Mouse (Mus musculus): Measurements from ENCODE around the gene Immp2l. TPM values are rescaled to one million over a fixed set of nuclear protein-coding genes. Genes with fewer than 3 reads are reported as not detected.

Immp2l gene
- polyA plus RNA-seq, 1 experiment: 4.2 TPM

DNA sequence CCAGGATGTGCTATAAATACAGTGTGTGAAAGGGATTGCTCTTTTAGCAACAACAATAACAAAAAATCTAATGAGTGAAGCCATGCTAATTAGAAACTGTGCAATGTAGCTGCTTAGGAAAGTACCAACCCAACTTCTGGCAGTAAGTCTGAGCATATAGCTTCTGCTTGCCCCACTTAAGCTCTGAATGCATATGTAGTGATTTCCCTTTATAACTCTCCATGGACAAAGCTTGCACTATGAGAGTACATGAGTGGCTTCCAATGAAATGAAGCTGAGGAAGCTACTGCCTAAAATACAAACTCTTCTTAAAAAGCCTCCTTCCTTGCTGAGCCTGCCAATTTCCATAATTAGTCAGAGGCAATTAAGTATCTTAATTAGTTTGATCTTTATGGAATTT, 370.3 kb downstream of the Immp2l start:
- DNase-seq (ENCODE audit: low read depth, low spot score): no peak

- 96% methylated on average over 1 of the region's 1 CpGs for WGBS
- DNase-seq (ENCODE audit: low read depth, low spot score): no peak
Observed at GRCm38 (mm10) chr12:41401136-41401535, 377.2 kb downstream of the Immp2l start.

- no peak for DNase-seq (ENCODE audit: low read depth, low spot score)
- WGBS: 50% methylated on average over 3 of the region's 3 CpGs
Observed at GRCm38 (mm10) chr12:41401923-41402322, 378.0 kb downstream of the Immp2l start.

DNA sequence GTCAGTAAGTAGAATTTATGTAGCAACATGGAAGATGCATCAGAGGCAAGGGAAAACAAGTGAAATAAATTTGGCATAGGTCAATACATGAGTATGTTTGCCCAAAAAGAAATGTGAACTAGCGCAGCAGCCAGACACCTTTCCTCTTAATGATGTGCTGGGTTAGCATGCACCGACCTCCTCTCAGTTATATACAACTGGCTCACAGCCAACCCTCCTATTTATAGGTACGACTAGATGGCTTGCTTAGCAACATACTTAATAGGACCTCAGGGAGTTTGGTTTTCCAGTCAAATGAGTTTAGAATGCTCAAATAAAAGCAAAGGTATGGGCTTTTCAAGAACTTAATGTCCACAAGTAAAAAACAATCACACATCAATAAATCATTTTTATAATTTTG, 385.5 kb downstream of the Immp2l start:
- DNase-seq (ENCODE audit: low read depth, low spot score): no peak
- 38% methylated on average over 3 of the region's 3 CpGs for WGBS

DNA sequence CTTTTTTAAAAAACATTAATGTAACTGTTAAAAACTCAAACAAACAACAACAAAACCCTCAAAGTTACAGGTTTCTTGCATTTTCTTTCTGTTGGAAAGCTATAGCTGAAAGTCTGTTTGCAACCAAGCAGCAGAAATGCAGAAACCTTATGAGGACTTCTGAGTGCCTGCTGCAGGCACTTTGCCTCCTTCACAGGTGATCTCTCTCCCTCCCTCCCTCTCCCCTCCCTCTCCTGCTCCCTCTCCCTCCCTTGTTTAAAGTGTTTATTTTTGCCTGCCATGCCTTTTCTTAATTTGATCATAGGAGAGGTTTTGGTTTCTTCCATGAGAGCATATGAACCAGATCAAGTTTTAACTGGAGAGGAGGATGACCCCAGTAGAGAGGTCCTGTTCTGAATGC, 392.7 kb downstream of the Immp2l start:
- no peak for DNase-seq (ENCODE audit: low read depth, low spot score)

DNA sequence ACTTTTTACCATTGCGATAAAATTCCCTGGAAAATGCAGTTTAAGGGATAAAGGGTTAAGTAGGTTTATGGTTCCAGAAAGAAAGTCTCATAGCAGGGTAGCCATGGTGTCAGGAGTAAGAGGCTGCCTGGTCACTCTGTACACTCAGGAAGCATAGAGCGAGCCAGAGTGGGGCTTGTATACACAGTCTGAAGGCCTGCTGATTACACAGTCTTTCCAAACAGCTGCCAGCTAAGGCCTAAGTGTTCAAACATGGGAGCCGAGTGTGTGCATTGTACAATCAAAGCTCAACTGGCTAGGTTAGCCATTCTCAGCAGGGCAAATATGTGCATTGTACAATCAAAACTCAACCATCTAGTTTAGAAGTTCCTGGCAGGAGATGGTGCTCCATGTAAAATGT, 393.2 kb downstream of the Immp2l start:
- WGBS: 15% methylated on average over 3 of the region's 3 CpGs
- DNase-seq (ENCODE audit: low read depth, low spot score): peak; percentile 28

- DNase-seq (ENCODE audit: low read depth, low spot score): no peak
- 93% methylated on average over 4 of the region's 4 CpGs for WGBS
Observed at GRCm38 (mm10) chr12:41417961-41418360, 394.1 kb downstream of the Immp2l start.

GRCm38 (mm10) chr12:41425101-41425679, 401.3 kb downstream of the Immp2l start:
- DNase-seq (ENCODE audit: low read depth, low spot score): no peak
- 85% methylated on average over 9 of the region's 9 CpGs for whole genome bisulfite sequencing

GRCm38 (mm10) chr12:41427464-41427863, 403.6 kb downstream of the Immp2l start:
- no peak for DNase-seq (ENCODE audit: low read depth, low spot score)
- 82% methylated on average over 5 of the region's 5 CpGs for WGBS

DNA sequence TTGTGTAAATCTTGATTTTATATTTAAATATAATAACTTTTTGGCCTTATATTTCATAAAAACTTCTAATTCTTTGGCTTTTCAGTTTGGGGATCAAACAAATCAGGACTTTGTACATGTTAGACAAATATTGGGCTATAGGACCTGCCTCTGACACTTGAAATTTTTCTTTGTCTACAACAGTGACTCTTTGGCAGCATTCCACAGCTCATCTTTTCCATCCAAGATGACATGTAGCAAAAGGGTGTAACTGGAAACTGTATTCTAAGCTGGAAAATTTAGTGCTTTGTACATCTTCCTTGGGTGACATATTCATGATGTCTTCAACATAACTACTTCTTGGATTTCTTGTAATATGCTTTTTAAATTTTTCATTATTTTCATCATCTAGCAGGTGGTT, 404.9 kb downstream of the Immp2l start:
- no peak for DNase-seq (ENCODE audit: low read depth, low spot score)

- DNase-seq (ENCODE audit: low read depth, low spot score): no peak
- 49% methylated on average over 5 of the region's 5 CpGs for WGBS
Observed at GRCm38 (mm10) chr12:41436206-41436985, 412.5 kb downstream of the Immp2l start.

- WGBS: 22% methylated on average over 4 of the region's 4 CpGs
- no peak for DNase-seq (ENCODE audit: low read depth, low spot score)
Observed at GRCm38 (mm10) chr12:41438446-41438845, 414.6 kb downstream of the Immp2l start.

DNA sequence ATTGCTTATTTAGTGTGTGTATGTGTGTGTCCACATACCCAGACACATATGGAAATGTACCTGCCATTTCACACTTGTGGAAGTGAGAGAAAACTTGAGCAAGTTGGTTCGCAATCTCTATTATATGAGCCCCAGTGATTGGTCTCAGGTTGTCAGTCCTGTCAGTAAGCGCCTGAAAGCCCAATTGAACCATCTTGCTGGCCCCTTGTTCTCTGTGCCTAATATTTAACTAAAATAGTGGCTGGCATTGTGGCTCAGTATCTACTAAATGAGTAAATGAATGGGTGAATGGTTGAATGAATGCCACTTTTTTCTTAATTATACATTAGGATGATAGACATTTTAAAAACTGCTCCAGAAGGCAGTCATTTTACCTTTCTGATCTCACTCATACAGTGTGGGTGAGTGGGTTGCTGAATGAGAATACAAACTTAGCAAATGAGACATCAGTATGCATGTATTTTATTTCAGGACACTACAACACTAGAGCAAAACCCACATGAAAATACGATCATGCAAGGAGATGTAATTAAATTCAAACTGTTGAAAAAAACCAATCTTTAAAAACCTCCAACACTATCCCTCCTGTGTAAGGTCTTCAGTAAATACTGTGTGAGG, 444.6 kb downstream of the Immp2l start:
- DNase-seq (ENCODE audit: low read depth, low spot score): no peak
- WGBS: 88% methylated on average over 3 of the region's 3 CpGs

- DNase-seq (ENCODE audit: low read depth, low spot score): no peak
- WGBS: 66% methylated on average over 6 of the region's 6 CpGs
Observed at GRCm38 (mm10) chr12:41469096-41469801, 445.4 kb downstream of the Immp2l start.

DNA sequence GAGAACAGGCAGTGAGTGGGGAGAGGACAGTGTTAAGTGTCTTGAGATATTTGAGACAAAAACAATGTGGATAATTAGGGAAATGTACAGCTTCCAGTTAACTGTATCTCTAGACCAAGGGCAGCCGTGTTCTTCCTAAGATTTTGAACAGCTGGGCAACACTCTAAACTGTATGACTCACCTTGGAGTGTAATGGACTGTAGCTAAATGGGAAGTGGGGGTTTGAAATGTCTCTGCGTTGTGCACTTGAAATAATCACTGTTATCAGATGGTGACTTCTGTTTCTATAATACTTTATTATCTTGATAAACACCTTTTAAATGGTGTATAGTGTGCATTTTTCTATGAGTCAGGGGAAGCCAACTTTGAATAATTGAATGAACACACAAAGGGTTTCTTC, 457.6 kb downstream of the Immp2l start:
- DNase-seq (ENCODE audit: low read depth, low spot score): no peak
- 39% methylated on average over 2 of the region's 2 CpGs for WGBS

DNA sequence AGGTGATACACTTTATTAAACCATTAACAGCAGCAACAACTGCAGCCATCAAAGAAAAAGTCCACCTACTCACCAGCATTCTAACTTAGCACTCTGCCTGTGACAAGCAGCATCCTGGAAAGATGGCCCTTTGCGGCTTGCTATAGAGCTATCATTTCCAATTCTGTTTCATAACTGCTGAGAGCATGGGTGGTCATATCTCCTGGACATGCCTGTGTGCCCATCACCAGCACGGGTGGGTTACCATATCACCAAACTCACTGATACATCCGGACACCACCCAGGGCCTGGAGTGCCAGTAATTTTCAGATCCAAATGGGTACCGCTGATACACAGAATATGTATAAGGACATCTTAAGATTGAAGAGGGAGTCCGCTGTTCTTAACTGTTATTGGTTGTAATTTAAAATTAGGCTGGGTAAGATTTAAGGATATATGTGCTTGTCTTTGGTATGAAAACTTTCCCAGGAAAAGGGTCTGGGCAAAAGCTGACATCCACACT, 459.3 kb downstream of the Immp2l start:
- DNase-seq (ENCODE audit: low read depth, low spot score): no peak
- WGBS: 89% methylated on average over 5 of the region's 5 CpGs

GRCm38 (mm10) chr12:41483593-41484451, 459.9 kb downstream of the Immp2l start:
- no peak for DNase-seq (ENCODE audit: low read depth, low spot score)

DNA sequence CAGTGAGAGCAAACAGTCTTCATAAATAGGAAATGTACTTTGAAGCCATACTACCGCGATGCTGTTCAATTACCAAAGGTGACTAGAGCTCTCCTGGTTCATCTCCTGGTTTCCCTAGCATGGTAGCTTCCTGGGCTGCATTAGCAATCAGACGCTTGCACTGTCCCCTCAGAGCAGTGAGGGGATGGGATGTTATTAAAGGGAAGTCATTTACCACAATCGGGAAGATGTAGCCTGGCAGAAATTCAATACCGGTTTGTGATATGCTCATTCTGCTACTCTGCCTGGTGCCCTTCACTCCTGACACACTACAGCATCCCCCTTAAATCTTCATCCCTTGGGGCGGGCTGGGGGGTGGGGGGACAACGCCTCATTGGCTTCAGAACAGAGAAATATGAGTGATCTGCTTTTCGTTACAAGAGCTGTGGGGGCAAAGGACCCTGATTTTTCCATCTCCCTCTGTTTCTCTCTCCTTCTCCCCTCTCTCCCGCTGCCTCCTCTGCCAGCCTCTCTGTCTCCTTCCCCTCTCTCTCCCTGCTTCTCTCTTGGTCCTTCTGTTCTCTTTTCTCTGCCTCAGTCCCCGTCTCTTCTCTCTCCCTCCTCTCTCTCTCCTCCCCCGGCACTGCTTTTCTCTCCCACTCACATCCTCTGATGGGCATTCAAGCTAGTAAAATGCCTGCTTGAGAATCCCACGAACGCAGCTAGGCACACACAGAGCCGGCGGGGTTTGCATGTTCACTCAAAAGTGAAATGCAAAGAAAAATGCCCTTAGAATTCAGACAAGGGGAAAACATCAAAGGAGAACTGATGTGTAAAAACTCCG, 461.0 kb downstream of the Immp2l start:
- DNase-seq (ENCODE audit: low read depth, low spot score): no peak
- 35% methylated on average over 16 of the region's 16 CpGs for WGBS

More at GRCm38 (mm10) chr12:41483593-41484451, 459.9 kb downstream of the Immp2l start:
- WGBS: 43% methylated on average over 23 of the region's 23 CpGs
